Mouse (Mus musculus) intestine, embryonic 14.5 days (tissue): ENCODE measurements at regions not wholly inside any gene's neighbourhood (a gene's known extent, or its start where the extent isn't known, plus 50 kb on each side); places are given as distances from the start of the nearest gene placed in this dataset.

Experiments
- ATAC-seq: fragments of 200-750 bp; cut with Nextera tagmentation; replicated peaks from 2 replicates; pipeline ENCODE4 v1.8.0; 2017; ENCODE audit warnings: low read depth, moderate number of reproducible peaks, moderate TSS enrichment, moderate library complexity; ENCODE audit not compliant: low FRiP score, low TSS enrichment
- DNase-seq: peaks from one replicate; pipeline ENCODE4 v3.0.0-alpha.2; 2018; ENCODE audit warnings: low spot score
- H3K27ac ChIP-seq: fragments of 300-500 bp; sonication (generic); 2 replicates; pipeline ENCODE4 v1.5.1; 2014; ENCODE audit warnings: low read depth, mild to moderate bottlenecking, control low read depth
- H3K27me3 ChIP-seq: fragments of 300-500 bp; sonication (generic); replicated peaks from 2 replicates; pipeline ENCODE4 v1.6.1; 2014; ENCODE audit warnings: low read length, control low read depth; ENCODE audit not compliant: control insufficient read depth, insufficient read depth
- H3K36me3 ChIP-seq: fragments of 300-500 bp; sonication (generic); 2 replicates; pipeline ENCODE4 v1.6.1; 2014; ENCODE audit warnings: low read length, control low read depth; ENCODE audit not compliant: control insufficient read depth, insufficient read depth
- H3K4me1 ChIP-seq: fragments of 300-500 bp; sonication (generic); replicated peaks from 2 replicates; pipeline ENCODE4 v1.6.1; 2014; ENCODE audit warnings: low read length, control low read depth, mixed read lengths; ENCODE audit not compliant: control insufficient read depth, insufficient read depth
- H3K4me2 ChIP-seq: fragments of 300-500 bp; sonication (generic); 2 replicates; pipeline ENCODE4 v1.6.1; 2014; ENCODE audit warnings: low read length
- H3K4me3 ChIP-seq: fragments of 300-500 bp; sonication (generic); 2 replicates; pipeline ENCODE4 v1.5.1; 2014; ENCODE audit warnings: low read depth, low read length, control low read depth, mixed read lengths
- H3K9ac ChIP-seq: fragments of 300-500 bp; sonication (generic); 2 replicates; pipeline ENCODE4 v1.6.1; 2014; ENCODE audit warnings: mild to moderate bottlenecking, low read length
- H3K9me3 ChIP-seq: fragments of 300-500 bp; sonication (generic); 2 replicates; pipeline ENCODE4 v1.6.1; 2016; ENCODE audit warnings: low read length, control low read depth; ENCODE audit not compliant: control insufficient read depth
- WGBS: fragments of 180-500 bp; shearing (Covaris S2); extraction: QIAGEN DNeasy Blood & Tissue Kit; methylation state at CpG from one replicate; pipeline ENCODE4 v1.1.7; 2014; 5-methylcytosine and 5-hydroxymethylcytosine counted together

- WGBS: 96% methylated on average over 3 of the region's 3 CpGs
- no peak overlapping the region for H3K4me2 ChIP-seq
- ATAC-seq: no peak
Observed at GRCm38 (mm10) chr15:13375590-13375989, 202.1 kb upstream of the Cdh6 start.

DNA sequence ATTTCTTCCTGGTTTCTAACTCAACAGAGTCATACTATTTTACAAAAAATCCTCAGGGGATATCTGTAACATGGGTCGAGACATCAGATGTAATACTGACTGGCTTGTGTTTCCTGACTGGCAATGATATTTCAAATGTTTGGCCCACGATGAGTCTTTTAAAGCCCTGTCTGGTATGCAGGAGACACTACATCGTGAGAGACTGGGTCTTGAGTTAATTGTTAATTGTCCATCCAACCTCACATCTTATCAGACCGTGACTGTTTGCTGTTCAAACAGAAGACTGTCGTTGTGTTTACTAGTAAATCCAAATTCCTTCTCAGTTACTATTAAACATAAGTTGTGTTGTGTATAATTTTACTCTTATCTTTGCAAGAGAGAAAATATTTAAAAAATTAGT is 195.3 kb upstream of the Cdh6 start:
- DNase-seq: no peak
- no peak overlapping the region for H3K4me3 ChIP-seq
- ATAC-seq: no peak
- WGBS: 51% methylated on average over 5 of the region's 5 CpGs
- no peak overlapping the region for H3K9ac ChIP-seq
- no peaks in the 10 kb centered on the region for H3K36me3 ChIP-seq
- H3K9me3 ChIP-seq: no peaks in the 10 kb centered on the region
- H3K4me1 ChIP-seq: peaks cover 9% of the 10 kb centered on the region; the same call in 1 of the 2 replicates
- no peak overlapping the region for H3K27ac ChIP-seq
- H3K4me2 ChIP-seq: no peak overlapping the region
- no peaks in the 10 kb centered on the region for H3K27me3 ChIP-seq

More at GRCm38 (mm10) chr15:13375590-13375989, 202.1 kb upstream of the Cdh6 start:
- Histone ChIP-seq H3K27me3 (no peaks in the 10 kb centered on the region), H3K27ac (no peak overlapping the region), H3K9ac (no peak overlapping the region), H3K9me3 (no peaks in the 10 kb centered on the region), H3K36me3 (no peaks in the 10 kb centered on the region), H3K4me3 (no peak overlapping the region), H3K4me1 (no peaks in the 10 kb centered on the region)
- no peak for DNase-seq

DNA sequence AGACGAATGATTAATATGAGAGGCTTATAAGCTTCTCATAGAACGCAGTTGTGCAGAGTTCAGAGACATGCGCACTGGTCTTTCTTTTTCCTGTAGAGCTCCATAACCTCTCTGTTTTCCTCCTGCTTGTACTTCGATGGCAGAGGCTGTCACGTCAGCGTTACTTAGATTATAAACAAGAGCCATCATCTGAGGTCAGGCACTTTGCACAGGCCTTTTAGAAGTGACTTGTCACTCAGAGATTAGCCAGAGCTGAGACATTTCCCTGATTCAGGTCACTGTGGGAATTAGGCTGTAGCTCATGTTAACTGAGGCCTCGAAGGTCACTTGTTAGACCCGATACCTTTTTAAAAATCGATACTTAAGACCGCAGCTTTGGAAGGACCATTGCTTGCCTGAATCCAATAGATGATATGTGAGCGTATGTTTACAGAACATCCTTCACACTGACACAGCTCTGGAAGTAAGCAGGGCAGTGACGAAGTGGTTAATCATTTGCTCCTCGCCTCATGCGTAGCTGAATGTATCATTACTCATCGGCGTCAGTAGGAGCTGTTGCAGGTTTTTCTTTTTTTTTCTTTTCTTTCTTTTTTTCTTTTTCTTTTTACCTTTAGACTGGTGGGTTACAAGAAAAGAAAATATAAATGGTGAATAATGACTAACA is 193.9 kb upstream of the Cdh6 start:
- Histone ChIP-seq H3K4me2 (peak overlapping the region; percentile 36), H3K27ac (no peak overlapping the region), H3K9ac (no peak overlapping the region), H3K36me3 (no peaks in the 10 kb centered on the region), H3K4me1 (peaks cover 9% of the 10 kb centered on the region; the same call in 1 of the 2 replicates), H3K9me3 (no peaks in the 10 kb centered on the region), H3K27me3 (no peaks in the 10 kb centered on the region), H3K4me3 (no peak overlapping the region)
- DNase-seq (no peak), ATAC-seq (peak; percentile 64; the same call in 1 of the 2 replicates)
- 22% methylated on average over 16 of the region's 16 CpGs for WGBS

- no peak overlapping the region for H3K27ac ChIP-seq
- no peak overlapping the region for H3K4me2 ChIP-seq
- H3K27me3 ChIP-seq: no peaks in the 10 kb centered on the region
- H3K9me3 ChIP-seq: no peaks in the 10 kb centered on the region
- no peak overlapping the region for H3K9ac ChIP-seq
- H3K4me3 ChIP-seq: no peak overlapping the region
- ATAC-seq (no peak), DNase-seq (no peak)
- H3K4me1 ChIP-seq: peaks cover 9% of the 10 kb centered on the region; the same call in 1 of the 2 replicates
- WGBS: 44% methylated on average over 4 of the region's 4 CpGs
- H3K36me3 ChIP-seq: no peaks in the 10 kb centered on the region
Observed at GRCm38 (mm10) chr15:13366606-13367005, 193.1 kb upstream of the Cdh6 start.

DNA sequence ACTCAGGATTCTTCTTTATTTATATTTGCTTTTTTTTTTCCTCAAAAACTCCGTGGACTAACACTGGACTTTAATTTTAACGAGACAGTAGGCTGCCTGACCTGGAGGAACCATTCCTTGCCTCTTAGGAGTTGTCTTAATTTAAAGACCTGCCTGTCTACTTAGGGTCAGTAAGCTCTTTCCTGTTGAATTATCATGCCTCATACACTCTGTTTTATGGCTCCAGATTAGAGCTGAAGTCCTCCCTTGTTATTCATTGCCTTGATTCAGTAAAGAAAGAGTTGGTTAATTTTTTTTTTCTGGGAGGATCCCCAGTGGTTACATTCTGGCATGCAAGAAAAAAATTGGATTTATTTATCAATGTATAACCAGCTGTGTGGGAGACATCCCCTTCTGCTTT is 187.3 kb upstream of the Cdh6 start:
- H3K9me3 ChIP-seq: no peaks in the 10 kb centered on the region
- ATAC-seq: no peak
- 16% methylated on average over 2 of the region's 2 CpGs for WGBS
- H3K4me1 ChIP-seq: no peaks in the 10 kb centered on the region
- no peak overlapping the region for H3K27ac ChIP-seq
- no peaks in the 10 kb centered on the region for H3K27me3 ChIP-seq
- H3K36me3 ChIP-seq: no peaks in the 10 kb centered on the region
- no peak overlapping the region for H3K4me3 ChIP-seq
- H3K4me2 ChIP-seq: no peak overlapping the region
- DNase-seq: no peak
- no peak overlapping the region for H3K9ac ChIP-seq

GRCm38 (mm10) chr15:13359026-13359425 is 185.6 kb upstream of the Cdh6 start:
- Histone ChIP-seq H3K27me3 (no peaks in the 10 kb centered on the region), H3K4me3 (no peak overlapping the region), H3K9ac (no peak overlapping the region), H3K4me2 (no peak overlapping the region), H3K36me3 (no peaks in the 10 kb centered on the region), H3K9me3 (no peaks in the 10 kb centered on the region), H3K4me1 (no peaks in the 10 kb centered on the region), H3K27ac (no peak overlapping the region)
- DNase-seq (no peak), ATAC-seq (no peak)
- WGBS: 40% methylated on average over 1 of the region's 1 CpGs

DNA sequence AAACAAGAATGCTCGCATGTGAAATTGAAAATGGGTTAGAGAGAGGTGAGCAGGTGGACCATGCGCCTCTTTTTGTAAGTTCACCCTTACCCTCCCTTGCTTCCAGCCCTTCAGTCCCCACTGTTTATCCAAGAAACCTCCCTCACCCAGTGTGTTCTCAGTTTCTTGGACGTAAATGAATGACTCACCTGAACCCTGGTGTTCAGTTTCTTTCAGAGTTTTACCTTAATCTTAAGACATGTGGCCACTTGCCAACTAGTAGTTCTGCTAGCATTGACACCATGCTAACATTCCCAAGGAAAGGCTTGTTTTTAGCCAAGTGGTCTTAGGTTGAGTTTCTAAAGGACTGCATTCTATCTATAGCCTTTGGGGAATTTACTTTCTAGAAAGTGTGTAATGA is 176.8 kb upstream of the Cdh6 start:
- Histone ChIP-seq H3K27me3 (no peaks in the 10 kb centered on the region), H3K4me1 (no peaks in the 10 kb centered on the region), H3K36me3 (no peaks in the 10 kb centered on the region), H3K4me3 (no peak overlapping the region), H3K9me3 (no peaks in the 10 kb centered on the region), H3K9ac (no peak overlapping the region), H3K27ac (no peak overlapping the region), H3K4me2 (no peak overlapping the region)
- WGBS: 81% methylated on average over 3 of the region's 3 CpGs
- ATAC-seq (no peak), DNase-seq (no peak)

DNA sequence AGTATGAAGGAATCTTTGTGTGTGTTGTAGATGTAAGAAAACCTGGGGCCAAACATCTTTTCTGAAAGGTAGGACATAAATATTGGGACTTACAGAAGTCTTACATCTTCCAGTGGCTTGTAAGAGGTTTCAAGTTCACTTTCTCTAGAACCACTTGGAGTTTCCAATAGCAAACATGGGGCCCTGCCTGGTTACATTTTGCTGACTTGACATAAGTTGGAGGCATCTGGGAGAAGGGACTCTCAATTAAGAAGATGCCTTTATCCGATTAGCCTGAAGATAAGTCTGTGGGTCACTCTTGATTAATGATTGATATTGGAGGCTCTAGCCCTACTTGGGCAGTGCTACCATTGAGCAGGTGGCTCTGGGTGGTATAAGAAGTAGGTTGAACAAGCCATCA is 162.9 kb upstream of the Cdh6 start:
- H3K4me2 ChIP-seq: no peak overlapping the region
- no peaks in the 10 kb centered on the region for H3K36me3 ChIP-seq
- H3K27me3 ChIP-seq: no peaks in the 10 kb centered on the region
- 84% methylated on average over 1 of the region's 1 CpGs for WGBS
- H3K4me3 ChIP-seq: no peak overlapping the region
- H3K9ac ChIP-seq: no peak overlapping the region
- no peak for DNase-seq
- no peak overlapping the region for H3K27ac ChIP-seq
- H3K9me3 ChIP-seq: no peaks in the 10 kb centered on the region
- H3K4me1 ChIP-seq: no peaks in the 10 kb centered on the region
- no peak for ATAC-seq

GRCm38 (mm10) chr15:13324439-13324838 is 151.0 kb upstream of the Cdh6 start:
- H3K4me2 ChIP-seq: no peak overlapping the region
- H3K36me3 ChIP-seq: no peaks in the 10 kb centered on the region
- no peaks in the 10 kb centered on the region for H3K9me3 ChIP-seq
- no peak overlapping the region for H3K27ac ChIP-seq
- no peaks in the 10 kb centered on the region for H3K27me3 ChIP-seq
- H3K4me1 ChIP-seq: no peaks in the 10 kb centered on the region
- DNase-seq (no peak), ATAC-seq (no peak)
- no peak overlapping the region for H3K4me3 ChIP-seq
- WGBS: 70% methylated on average over 2 of the region's 2 CpGs
- no peak overlapping the region for H3K9ac ChIP-seq
